Mouse (Mus musculus): ENCODE results near the gene Eml2. TPM values are rescaled to one million over a fixed set of nuclear protein-coding genes. Genes with fewer than 3 reads are reported as not detected.
A peak's percentile ranks its signal among the peaks of the same experiment; 100 is the strongest.

Gene Eml2
- 3.9 and 5.9 TPM in 2 replicates for polyA plus RNA-seq (2016; fragmentation: Nextera tagmentation; extraction: Ambion mirVana)

GRCm38 (mm10) chr7:19175708-19176515 lies at the start of gene Eml2:
Gene Eml2 (plus strand): TSS chr7:19176421.
- 1% methylated on average over 30 of the region's 30 CpGs for WGBS
- Histone ChIP-seq H3K9me3 (peaks cover 11% of the 10 kb centered on the region; the same call in 1 of the 2 replicates), H3K4me1 (replicated peaks) (peaks cover 26% of the 10 kb centered on the region), H3K9ac (replicated peaks) (peak within 1 kb of the TSS; percentile 40), H3K27ac (no peak within 1 kb of the TSS), H3K27me3 (peaks cover 70% of the 10 kb centered on the region), H3K4me3 (replicated peaks) (peak within 1 kb of the TSS; percentile 40), H3K4me2 (peak within 1 kb of the TSS; percentile 55), H3K36me3 (no peaks in the 10 kb centered on the region)
- peak; percentile 53; the same call in 1 of the 2 replicates for ATAC-seq (ENCODE audit: insufficient number of reproducible peaks, insufficient read depth, low FRiP score, low TSS enrichment, low read depth)

- no peak for ATAC-seq (ENCODE audit: insufficient number of reproducible peaks, insufficient read depth, low FRiP score, low TSS enrichment, low read depth)
- Histone ChIP-seq H3K36me3 (peaks cover 28% of the 10 kb centered on the region; the same call in 1 of the 2 replicates), H3K9ac (replicated peaks) (no peak overlapping the region), H3K4me1 (replicated peaks) (peaks cover 12% of the 10 kb centered on the region), H3K27ac (no peak overlapping the region), H3K27me3 (no peaks in the 10 kb centered on the region), H3K9me3 (no peaks in the 10 kb centered on the region), H3K4me2 (no peak overlapping the region), H3K4me3 (replicated peaks) (no peak overlapping the region)
- 82% methylated on average over 5 of the region's 5 CpGs for WGBS
These were observed 48.5 kb upstream of the Eml2 start for GRCm38 (mm10) chr7:19127744-19128143.

GRCm38 (mm10) chr7:19129396-19129795 lies 46.8 kb upstream of the Eml2 start:
- Histone ChIP-seq H3K27me3 (no peaks in the 10 kb centered on the region), H3K4me3 (replicated peaks) (no peak overlapping the region), H3K9me3 (no peaks in the 10 kb centered on the region), H3K4me1 (replicated peaks) (peaks cover 12% of the 10 kb centered on the region), H3K36me3 (peaks cover 29% of the 10 kb centered on the region; the same call in 1 of the 2 replicates), H3K9ac (replicated peaks) (no peak overlapping the region), H3K4me2 (no peak overlapping the region), H3K27ac (no peak overlapping the region; the same call in 1 of the 2 replicates)
- ATAC-seq (ENCODE audit: insufficient number of reproducible peaks, insufficient read depth, low FRiP score, low TSS enrichment, low read depth) = no peak
- WGBS = 93% methylated on average over 5 of the region's 5 CpGs

- peaks cover 42% of the 10 kb centered on the region for H3K36me3 ChIP-seq
- WGBS = 24% methylated on average over 4 of the region's 4 CpGs
- H3K4me1 ChIP-seq (replicated peaks) = peaks cover 12% of the 10 kb centered on the region
- H3K9me3 ChIP-seq = no peaks in the 10 kb centered on the region
- H3K9ac ChIP-seq (replicated peaks) = no peak overlapping the region
- no peaks in the 10 kb centered on the region for H3K27me3 ChIP-seq
- peak overlapping the region; percentile 42 for H3K4me3 ChIP-seq (replicated peaks)
- no peak for ATAC-seq (ENCODE audit: insufficient number of reproducible peaks, insufficient read depth, low FRiP score, low TSS enrichment, low read depth)
- peak overlapping the region; percentile 89 for H3K27ac ChIP-seq
- peak overlapping the region; percentile 63 for H3K4me2 ChIP-seq
These were observed 45.6 kb upstream of the Eml2 start for GRCm38 (mm10) chr7:19130657-19131056.

- H3K9ac ChIP-seq (replicated peaks) = peak overlapping the region; percentile 40; the same call in 1 of the 2 replicates
- H3K4me3 ChIP-seq (replicated peaks) = peak overlapping the region; percentile 42
- no peaks in the 10 kb centered on the region for H3K9me3 ChIP-seq
- peaks cover 43% of the 10 kb centered on the region for H3K36me3 ChIP-seq
- peaks cover 12% of the 10 kb centered on the region for H3K4me1 ChIP-seq (replicated peaks)
- peak overlapping the region; percentile 63 for H3K4me2 ChIP-seq
- peak; percentile 97 for ATAC-seq (ENCODE audit: insufficient number of reproducible peaks, insufficient read depth, low FRiP score, low TSS enrichment, low read depth)
- under 1% methylated on average over 39 of the region's 39 CpGs for WGBS
- peak overlapping the region; percentile 89 for H3K27ac ChIP-seq
- H3K27me3 ChIP-seq = no peaks in the 10 kb centered on the region
These were observed 44.8 kb upstream of the Eml2 start for GRCm38 (mm10) chr7:19131324-19131848.

- H3K9me3 ChIP-seq = no peaks in the 10 kb centered on the region
- no peak for ATAC-seq (ENCODE audit: insufficient number of reproducible peaks, insufficient read depth, low FRiP score, low TSS enrichment, low read depth)
- 96% methylated on average over 13 of the region's 13 CpGs for WGBS
- 0 out of 2 replicates have a peak, but pooled peaks cover 4% of the 10 kb centered on the region for H3K4me1 ChIP-seq (replicated peaks)
- no peak overlapping the region for H3K4me3 ChIP-seq (replicated peaks)
- H3K27ac ChIP-seq = no peak overlapping the region
- H3K4me2 ChIP-seq = no peak overlapping the region
- H3K27me3 ChIP-seq = no peaks in the 10 kb centered on the region
- H3K36me3 ChIP-seq = peaks cover 67% of the 10 kb centered on the region
- H3K9ac ChIP-seq (replicated peaks) = no peak overlapping the region
These were observed 40.1 kb upstream of the Eml2 start for GRCm38 (mm10) chr7:19136168-19136567.

- H3K36me3 ChIP-seq = peaks cover 72% of the 10 kb centered on the region
- no peak for ATAC-seq (ENCODE audit: insufficient number of reproducible peaks, insufficient read depth, low FRiP score, low TSS enrichment, low read depth)
- no peak overlapping the region for H3K9ac ChIP-seq (replicated peaks)
- no peaks in the 10 kb centered on the region for H3K27me3 ChIP-seq
- WGBS = 93% methylated on average over 38 of the region's 38 CpGs
- H3K4me2 ChIP-seq = no peak overlapping the region
- H3K4me3 ChIP-seq (replicated peaks) = no peak overlapping the region
- no peak overlapping the region for H3K27ac ChIP-seq
- H3K9me3 ChIP-seq = no peaks in the 10 kb centered on the region
- H3K4me1 ChIP-seq (replicated peaks) = 0 out of 2 replicates have a peak, but pooled peaks cover 4% of the 10 kb centered on the region
These were observed 39.4 kb upstream of the Eml2 start for GRCm38 (mm10) chr7:19136673-19137334.

GRCm38 (mm10) chr7:19137380-19137779 lies 38.8 kb upstream of the Eml2 start:
- H3K4me2 ChIP-seq = no peak overlapping the region
- H3K36me3 ChIP-seq = peaks cover 77% of the 10 kb centered on the region
- H3K27me3 ChIP-seq = no peaks in the 10 kb centered on the region
- no peak overlapping the region for H3K27ac ChIP-seq
- no peak for ATAC-seq (ENCODE audit: insufficient number of reproducible peaks, insufficient read depth, low FRiP score, low TSS enrichment, low read depth)
- H3K9ac ChIP-seq (replicated peaks) = no peak overlapping the region
- 53% methylated on average over 5 of the region's 5 CpGs for WGBS
- no peak overlapping the region for H3K4me3 ChIP-seq (replicated peaks)
- H3K9me3 ChIP-seq = no peaks in the 10 kb centered on the region
- no peaks in the 10 kb centered on the region for H3K4me1 ChIP-seq (replicated peaks)

GRCm38 (mm10) chr7:19146793-19147192 lies 29.4 kb upstream of the Eml2 start:
- no peak for ATAC-seq (ENCODE audit: insufficient number of reproducible peaks, insufficient read depth, low FRiP score, low TSS enrichment, low read depth)
- H3K4me1 ChIP-seq (replicated peaks) = peaks cover 16% of the 10 kb centered on the region
- H3K4me3 ChIP-seq (replicated peaks) = no peak overlapping the region
- no peak overlapping the region for H3K9ac ChIP-seq (replicated peaks)
- H3K27me3 ChIP-seq = no peaks in the 10 kb centered on the region
- H3K4me2 ChIP-seq = no peak overlapping the region
- H3K27ac ChIP-seq = no peak overlapping the region
- no peaks in the 10 kb centered on the region for H3K9me3 ChIP-seq
- H3K36me3 ChIP-seq = peaks cover 27% of the 10 kb centered on the region; the same call in 1 of the 2 replicates
- WGBS = 83% methylated on average over 10 of the region's 10 CpGs

GRCm38 (mm10) chr7:19147497-19148045 lies 28.6 kb upstream of the Eml2 start:
- H3K4me2 ChIP-seq = peak overlapping the region; percentile 86
- H3K27me3 ChIP-seq = no peaks in the 10 kb centered on the region
- 44% methylated on average over 6 of the region's 6 CpGs for WGBS
- no peak overlapping the region for H3K27ac ChIP-seq
- H3K9ac ChIP-seq (replicated peaks) = no peak overlapping the region
- peaks cover 16% of the 10 kb centered on the region for H3K4me1 ChIP-seq (replicated peaks)
- no peaks in the 10 kb centered on the region for H3K9me3 ChIP-seq
- no peak for ATAC-seq (ENCODE audit: insufficient number of reproducible peaks, insufficient read depth, low FRiP score, low TSS enrichment, low read depth)
- no peak overlapping the region for H3K4me3 ChIP-seq (replicated peaks)
- H3K36me3 ChIP-seq = peaks cover 30% of the 10 kb centered on the region; the same call in 1 of the 2 replicates
